Mouse (Mus musculus): Measurements from ENCODE around the gene Mta3.

DNA sequence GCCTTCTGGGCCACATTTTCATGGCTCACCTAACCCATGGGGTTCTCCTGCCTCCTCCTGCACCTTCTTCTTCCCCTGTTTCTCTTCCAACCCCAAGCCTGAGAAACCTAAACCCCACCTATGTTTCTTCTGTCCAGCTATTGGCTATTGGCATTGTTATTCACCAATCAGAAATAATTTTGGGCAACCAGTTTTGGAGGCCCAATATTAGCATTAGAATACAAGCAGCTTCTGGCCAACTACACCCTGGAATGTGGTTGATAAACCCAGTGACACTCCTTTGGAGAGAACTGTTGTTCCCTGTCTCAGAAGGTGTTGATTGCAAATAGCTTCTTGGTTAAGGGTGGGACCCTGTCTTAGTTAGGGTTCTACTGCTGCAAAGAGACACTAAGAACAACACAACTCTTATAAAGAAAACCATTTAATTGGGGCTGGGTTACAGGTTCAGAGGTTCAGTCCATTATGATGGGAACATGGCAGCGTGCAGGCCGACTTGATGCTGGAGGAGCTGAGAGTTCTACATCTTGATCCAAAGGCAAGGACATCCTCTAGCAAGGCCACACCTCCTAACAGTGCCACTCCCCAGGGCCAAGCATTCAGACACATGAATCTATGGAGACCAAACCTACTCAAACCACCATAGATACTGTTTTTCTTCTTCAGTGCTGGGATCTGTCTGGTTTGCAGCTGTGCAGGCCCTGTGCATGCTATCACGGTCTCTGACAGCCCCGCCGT, 44.4 kb downstream of the Mta3 start:
- TF ChIP-seq CTCF (IDR thresholded peaks at IDR 0.05; ENCODE audit: control insufficient read depth, insufficient read depth, insufficient read length) (no peak), MYOD1 (IDR thresholded peaks at IDR 0.05; ENCODE audit: control insufficient read depth, insufficient read length, low read depth) (no peak), MYOG (IDR thresholded peaks at IDR 0.05; ENCODE audit: control insufficient read depth, extremely low read depth, insufficient read length) (no peak), CEBPB (IDR thresholded peaks at IDR 0.05; ENCODE audit: low read depth) (no peak), USF1 (IDR thresholded peaks at IDR 0.05; ENCODE audit: low read depth) (no peak)

Data from C2C12 (cell line).